Mouse (Mus musculus): ENCODE data around the gene Enox1. TPM values are rescaled to one million over a fixed set of nuclear protein-coding genes. Genes with fewer than 3 reads are reported as not detected.

The Enox1 gene
- total and polyA plus RNA-seq, 3 experiments = not detected

DNA sequence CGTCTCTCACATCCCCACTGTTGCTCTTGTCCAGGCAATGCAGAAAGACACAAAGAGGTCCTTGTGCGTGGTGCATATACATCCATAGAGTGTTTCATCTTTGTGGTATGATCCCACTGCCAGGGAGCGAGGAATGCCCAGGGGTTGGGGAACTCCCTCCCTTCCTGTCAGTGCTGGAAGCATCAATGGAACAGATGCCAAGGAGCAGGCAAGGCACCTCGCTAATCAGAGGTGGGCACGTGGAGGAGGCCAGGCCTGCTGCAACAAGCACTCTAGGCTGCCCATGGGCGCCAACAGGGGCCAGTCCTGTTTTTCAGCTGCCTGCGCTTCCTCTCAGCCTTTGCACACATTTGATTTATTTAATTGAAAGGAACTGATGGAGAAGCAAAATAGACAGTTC, 56.6 kb downstream of the Enox1 start:
- Histone ChIP-seq H3K9me3 (replicated peaks; ENCODE audit: low read length) (peaks cover 53% of the 10 kb centered on the region), H3K36me3 (replicated peaks in 1 of 2; ENCODE audit: control insufficient read depth in 1 of 2, insufficient read depth in 1 of 2, low read length in 1 of 2) (no peaks in the 10 kb centered on the region), H3K9ac (ENCODE audit: insufficient read depth, low read depth) (no peak overlapping the region), H3K4me1 (ENCODE audit: control insufficient read depth in 1 of 2, insufficient read depth in 2 of 2) (no peaks in the 10 kb centered on the region), H3K4me3 (replicated peaks in 1 of 3; ENCODE audit: low read depth in 2 of 3, low read length in 2 of 3, poor library complexity in 1 of 3) (no peak overlapping the region), H3K27ac (ENCODE audit: insufficient read depth, low read depth) (no peak overlapping the region), H3K4me2 (ENCODE audit: insufficient read depth, low read depth, poor library complexity, severe bottlenecking) (no peak overlapping the region), H3K27me3 (replicated peaks) (no peaks in the 10 kb centered on the region), H3K79me2 (replicated peaks; ENCODE audit: control insufficient read depth, extremely low read depth, insufficient read depth, poor library complexity, severe bottlenecking) (no peaks in the 10 kb centered on the region)
- no peak for DNase-seq (ENCODE audit: extremely low read depth)
- dilution Hi-C loops (cut with MboI; ENCODE audit: extremely low pct_ligation_motif_present, extremely low pct_unique_long_range_greater_than_20kb, low sequenced_read_pairs) = no loop called here
- in situ Hi-C loops (cut with MboI; ENCODE audit: low pct_ligation_motif_present, low pct_unique_long_range_greater_than_20kb, low sequenced_read_pairs) = no loop called here
- TF ChIP-seq BHLHE40 (IDR thresholded peaks at IDR 0.05; ENCODE audit: low read depth, low read length) (no peak), JUN (IDR thresholded peaks at IDR 0.05; ENCODE audit: insufficient read depth, low read depth, low read length) (no peak), ZNF384 (IDR thresholded peaks at IDR 0.05; ENCODE audit: low read depth, low read length) (no peak), RAD21 (IDR thresholded peaks at IDR 0.05; ENCODE audit: low read depth, low read length) (no peak), JUND (conservative IDR thresholded peaks at IDR 0.05; ENCODE audit: low read depth, low read length) (no peak), POLR2AphosphoS2 (IDR thresholded peaks at IDR 0.05; ENCODE audit: low read depth, low read length) (no peak), MXI1 (IDR thresholded peaks at IDR 0.05; ENCODE audit: low read depth, low read length) (no peak), NELFE (IDR thresholded peaks at IDR 0.05; ENCODE audit: low read depth, low read length) (no peak), ETS1 (conservative IDR thresholded peaks at IDR 0.05; ENCODE audit: low read depth, low read length) (no peak), MAZ (IDR thresholded peaks at IDR 0.05; ENCODE audit: low read depth, low read length) (no peak), IRF4 (IDR thresholded peaks at IDR 0.05; ENCODE audit: low read depth, low read length) (no peak)

DNA sequence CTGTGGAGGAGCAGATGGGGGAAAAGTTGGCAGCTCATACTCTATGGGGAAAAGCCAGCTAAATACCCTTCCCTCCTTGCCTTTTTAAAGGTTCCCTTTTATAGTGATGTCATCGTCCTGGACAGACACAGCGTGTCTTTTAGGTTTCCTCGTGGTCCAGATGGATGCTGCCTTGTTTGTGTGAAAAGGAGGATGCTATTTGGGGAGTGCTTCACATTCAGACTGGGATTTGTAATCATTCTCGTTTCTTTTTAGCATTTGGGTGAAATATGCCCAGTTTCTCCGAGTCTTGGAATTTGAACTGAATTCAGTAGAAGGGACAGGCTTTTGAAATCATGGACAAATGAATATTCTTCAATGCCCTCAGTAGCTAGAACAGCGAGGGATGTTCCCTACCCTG, 58.3 kb downstream of the Enox1 start:
- Histone ChIP-seq H3K9ac (ENCODE audit: insufficient read depth, low read depth) (no peak overlapping the region), H3K36me3 (replicated peaks in 1 of 2; ENCODE audit: control insufficient read depth in 1 of 2, insufficient read depth in 1 of 2, low read length in 1 of 2) (no peaks in the 10 kb centered on the region), H3K4me3 (replicated peaks in 1 of 3; ENCODE audit: low read depth in 2 of 3, low read length in 2 of 3, poor library complexity in 1 of 3) (no peak overlapping the region), H3K4me2 (ENCODE audit: insufficient read depth, low read depth, poor library complexity, severe bottlenecking) (no peak overlapping the region), H3K79me2 (replicated peaks; ENCODE audit: control insufficient read depth, extremely low read depth, insufficient read depth, poor library complexity, severe bottlenecking) (no peaks in the 10 kb centered on the region), H3K27ac (ENCODE audit: insufficient read depth, low read depth) (no peak overlapping the region), H3K9me3 (replicated peaks; ENCODE audit: low read length) (peaks cover 51% of the 10 kb centered on the region), H3K27me3 (replicated peaks) (no peaks in the 10 kb centered on the region), H3K4me1 (ENCODE audit: control insufficient read depth in 1 of 2, insufficient read depth in 2 of 2) (no peaks in the 10 kb centered on the region)
- DNase-seq (ENCODE audit: extremely low read depth) = no peak
- dilution Hi-C loops (cut with MboI; ENCODE audit: extremely low pct_ligation_motif_present, extremely low pct_unique_long_range_greater_than_20kb, low sequenced_read_pairs) = no loop called here
- in situ Hi-C loops (cut with MboI; ENCODE audit: low pct_ligation_motif_present, low pct_unique_long_range_greater_than_20kb, low sequenced_read_pairs) = no loop called here
- no peak for TF ChIP-seq HCFC1 (IDR thresholded peaks at IDR 0.05; ENCODE audit: low read depth, low read length)
- no peak for TF ChIP-seq ETS1 (conservative IDR thresholded peaks at IDR 0.05; ENCODE audit: low read depth, low read length)
- TF ChIP-seq E2F4 (IDR thresholded peaks at IDR 0.05; ENCODE audit: insufficient replicate concordance, low read depth, low read length) = no peak
- TF ChIP-seq USF1 (IDR thresholded peaks at IDR 0.05; ENCODE audit: low read depth, low read length) = no peak
- no peak for TF ChIP-seq RAD21 (IDR thresholded peaks at IDR 0.05; ENCODE audit: low read depth, low read length)
- TF ChIP-seq CHD2 (IDR thresholded peaks at IDR 0.05; ENCODE audit: low read length) = no peak
- no peak for TF ChIP-seq JUN (IDR thresholded peaks at IDR 0.05; ENCODE audit: insufficient read depth, low read depth, low read length)
- no peak for TF ChIP-seq RCOR1 (conservative IDR thresholded peaks at IDR 0.05; ENCODE audit: low read depth, low read length)
